Mouse (Mus musculus): ENCODE measurements at regions not wholly inside any gene's neighbourhood (a gene's known extent, or its start where the extent isn't known, plus 50 kb on each side); places are given as distances from the start of the nearest gene placed in this dataset.

DNA sequence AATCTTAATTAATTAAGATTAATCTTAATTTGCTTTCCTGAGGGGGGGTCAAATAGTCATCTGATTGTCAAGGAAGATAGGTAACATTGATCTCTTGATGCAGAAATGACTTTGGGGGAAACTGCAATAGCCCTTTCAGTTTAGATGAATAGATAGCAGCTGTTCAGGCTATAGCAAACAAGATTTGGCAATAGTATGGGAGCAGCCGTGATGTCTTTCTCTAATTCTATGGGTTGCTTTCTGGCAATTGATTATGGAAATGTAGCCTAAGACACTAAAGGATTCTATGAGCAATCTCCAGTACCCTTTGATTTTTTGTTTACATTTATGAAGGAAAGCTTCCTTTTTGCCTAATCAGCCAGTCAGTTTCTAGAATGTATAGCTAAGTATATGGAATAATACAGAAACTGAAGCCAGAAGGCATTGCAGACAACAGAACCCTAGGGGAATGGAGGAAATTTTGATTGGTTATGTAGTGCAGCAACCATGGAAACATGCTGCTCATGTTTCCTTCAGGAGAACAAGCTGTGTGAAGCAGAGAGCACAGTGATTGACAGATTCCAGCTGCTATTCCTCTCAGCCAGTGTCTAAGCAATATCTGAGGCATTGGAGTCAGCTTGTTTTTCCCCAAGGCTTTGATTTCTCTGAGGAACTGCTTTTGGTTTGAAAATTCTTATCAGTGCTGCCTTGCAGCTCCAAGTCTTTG lies 608.7 kb upstream of the Cypt1 start:
- TF ChIP-seq POLR2A (IDR thresholded peaks at IDR 0.05; ENCODE audit: borderline replicate concordance, extremely low read depth, insufficient read depth, insufficient read length, poor library complexity, severe bottlenecking) (no peak), CTCF (IDR thresholded peaks at IDR 0.05; ENCODE audit: borderline replicate concordance, extremely low read depth, insufficient read depth, insufficient read length) (no peak)
- peak; percentile 79 for DNase-seq (ENCODE audit: low read depth)

Measured in brain, embryonic 14.5 days (tissue).